ENCODE assay signal across 24 mouse cellular contexts in genomic region chr19:42633650-42634049, GRCm38 (mm10). TPM values are rescaled to one million over a fixed set of nuclear protein-coding genes. Genes with fewer than 3 reads are reported as not detected.
"Had no signal": no experiment of that assay in that cellular context is flagged by ENCODE, and none has a peak within 500 bp of the region (broad histone marks: within the 10 kb centered on the region; RNA-seq: fewer than 3 reads in every experiment).

No protein-coding gene starts in this region.

- H3K27me3 ChIP-seq: hindbrain, embryonic 15.5 days; kidney, embryonic 15.5 days had no signal

- H3K4me3 ChIP-seq: heart, adult 2 months; heart, embryonic 13.5 days; heart, embryonic 15.5 days; hindbrain, embryonic 13.5 days; hindbrain, embryonic 15.5 days; kidney, embryonic 15.5 days; layer of hippocampus, adult 2 months; left cerebral cortex, adult 2 months; limb, embryonic 10.5 days; limb, embryonic 12.5 days; liver, embryonic 13.5 days had no signal

- H3K4me1 ChIP-seq: liver, embryonic 13.5 days had no signal

- H3K27ac ChIP-seq: heart, adult 2 months; heart, embryonic 13.5 days; heart, embryonic 15.5 days; hindbrain, embryonic 13.5 days; hindbrain, embryonic 15.5 days; hindbrain, postnatal 0 days; kidney, embryonic 15.5 days; kidney, postnatal 0 days; layer of hippocampus, adult 2 months; left cerebral cortex, adult 2 months; limb, embryonic 10.5 days; limb, embryonic 12.5 days; liver, embryonic 13.5 days had no signal

- H3K36me3 ChIP-seq: heart, embryonic 13.5 days; heart, embryonic 15.5 days; hindbrain, embryonic 13.5 days; hindbrain, embryonic 15.5 days; kidney, embryonic 15.5 days; limb, embryonic 10.5 days; limb, embryonic 12.5 days; liver, embryonic 13.5 days had no signal

- DNase-seq: gastrocnemius, postnatal 10 days; gastrocnemius, postnatal 36 days; heart, postnatal 14 days; heart, postnatal 36 days; kidney, adult 11 months; kidney, adult 2 months; kidney, adult 9 months; kidney, postnatal 14 days; kidney, postnatal 36 days; liver; liver, embryonic 13.5 days had no signal

- H3K9me3 ChIP-seq: heart, embryonic 13.5 days; heart, embryonic 15.5 days; hindbrain, embryonic 13.5 days; hindbrain, embryonic 15.5 days; kidney, embryonic 15.5 days; limb, embryonic 10.5 days; limb, embryonic 12.5 days; liver, embryonic 13.5 days had no signal

RNA-seq across cellular contexts. Expression of gene Loxl4, which starts 21.0 kb away (rescaled TPM):
- total RNA-seq: hematopoietic stem cell, adult 5-6 weeks had no signal
- polyA plus RNA-seq: hindbrain, embryonic 15.5 days; hindbrain, postnatal 0 days had no signal
